Mouse (Mus musculus): Measurements from ENCODE around the gene Ciapin1. TPM values are rescaled to one million over a fixed set of nuclear protein-coding genes. Genes with fewer than 3 reads are reported as not detected.

The Ciapin1 gene
- polyA plus RNA-seq, 1 experiment from 2014 or later: 194 TPM

GRCm38 (mm10) chr8:94778895-94779533 is 59.1 kb downstream of the Ciapin1 start:
- H3K4me3 ChIP-seq: no peak overlapping the region
- 81% methylated on average over 10 of the region's 10 CpGs for WGBS
- peak overlapping the region; percentile 64 for H3K27ac ChIP-seq
- no peak for DNase-seq (ENCODE audit: low spot score)
- H3K4me1 ChIP-seq (replicated peaks): peaks cover 38% of the 10 kb centered on the region
- H3K9me3 ChIP-seq: no peaks in the 10 kb centered on the region
- peaks cover 18% of the 10 kb centered on the region for H3K27me3 ChIP-seq (ENCODE audit: insufficient read depth, poor library complexity, severe bottlenecking)
- H3K36me3 ChIP-seq: no peaks in the 10 kb centered on the region

DNA sequence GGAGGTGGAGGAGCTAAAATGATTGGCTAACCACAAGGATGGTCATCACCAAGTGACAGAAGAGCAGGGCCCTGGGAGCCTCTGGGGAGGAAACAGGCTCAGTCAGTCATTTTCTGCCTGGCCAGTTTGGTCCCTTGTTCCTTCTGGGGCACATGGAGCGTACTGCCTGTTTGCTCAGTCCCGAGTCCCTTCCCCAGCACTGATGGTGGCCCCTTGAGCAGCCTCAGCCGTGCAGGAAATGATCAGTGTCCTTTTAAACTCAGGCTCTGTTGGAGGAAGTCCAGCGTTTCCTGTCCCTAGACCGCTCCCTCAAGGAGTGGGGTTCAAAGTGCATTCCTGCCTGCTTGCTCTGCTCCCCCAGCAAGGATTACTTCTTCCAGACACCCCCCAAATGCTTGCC is 59.7 kb downstream of the Ciapin1 start:
- no peaks in the 10 kb centered on the region for H3K36me3 ChIP-seq
- DNase-seq (ENCODE audit: low spot score): no peak
- WGBS: 72% methylated on average over 5 of the region's 5 CpGs
- H3K4me1 ChIP-seq (replicated peaks): peaks cover 43% of the 10 kb centered on the region
- peak overlapping the region; percentile 64 for H3K27ac ChIP-seq
- no peaks in the 10 kb centered on the region for H3K9me3 ChIP-seq
- H3K4me3 ChIP-seq: no peak overlapping the region
- H3K27me3 ChIP-seq (ENCODE audit: insufficient read depth, poor library complexity, severe bottlenecking): peaks cover 24% of the 10 kb centered on the region

DNA sequence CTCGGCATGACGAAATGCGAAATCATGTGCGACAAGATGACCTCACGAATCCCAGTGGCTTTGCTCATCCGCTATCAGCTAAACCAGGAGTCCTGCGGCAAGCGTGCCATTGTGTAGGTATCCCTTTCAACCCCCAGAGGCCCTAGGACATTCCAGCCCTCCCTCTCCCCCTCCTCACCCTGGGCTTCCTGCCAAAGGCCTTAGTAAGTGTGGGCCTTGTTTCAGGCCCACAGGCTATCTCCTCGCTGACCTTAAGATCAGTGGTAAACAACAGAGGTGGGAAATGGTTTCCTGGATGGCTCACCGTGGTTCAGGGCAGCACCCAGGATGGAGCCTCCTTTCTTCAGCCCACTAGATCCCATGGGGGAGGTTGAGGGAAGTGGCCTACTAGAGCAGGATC is 60.1 kb downstream of the Ciapin1 start:
- Histone ChIP-seq H3K4me1 (replicated peaks) (peaks cover 48% of the 10 kb centered on the region), H3K4me3 (no peak overlapping the region), H3K9me3 (no peaks in the 10 kb centered on the region), H3K27ac (peak overlapping the region; percentile 64), H3K36me3 (no peaks in the 10 kb centered on the region), H3K27me3 (ENCODE audit: insufficient read depth, poor library complexity, severe bottlenecking) (peaks cover 28% of the 10 kb centered on the region)
- 68% methylated on average over 10 of the region's 10 CpGs for WGBS
- no peak for DNase-seq (ENCODE audit: low spot score)

DNA sequence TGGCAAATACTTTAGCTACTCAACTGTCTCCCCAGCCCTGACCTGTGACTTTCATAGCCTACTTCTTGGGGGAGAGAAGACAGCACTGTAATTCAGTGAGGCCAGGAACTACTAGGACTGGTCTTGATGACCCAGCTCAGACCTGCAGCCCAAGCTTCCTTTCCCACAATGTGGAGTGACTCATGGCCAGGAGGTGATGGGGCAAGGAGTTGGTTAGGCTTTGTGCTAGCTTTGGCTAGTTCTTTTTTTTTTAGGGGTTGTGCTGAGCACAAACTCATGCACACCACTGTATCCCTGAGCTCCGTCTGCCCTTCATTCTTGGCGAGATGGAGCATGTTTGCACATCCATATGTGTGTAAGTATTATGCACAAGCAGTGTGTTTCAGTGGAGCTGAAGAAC is 61.8 kb downstream of the Ciapin1 start:
- Histone ChIP-seq H3K4me1 (replicated peaks) (peaks cover 55% of the 10 kb centered on the region), H3K36me3 (no peaks in the 10 kb centered on the region), H3K4me3 (no peak overlapping the region), H3K9me3 (no peaks in the 10 kb centered on the region), H3K27ac (no peak overlapping the region), H3K27me3 (ENCODE audit: insufficient read depth, poor library complexity, severe bottlenecking) (peaks cover 45% of the 10 kb centered on the region)
- 92% methylated on average over 2 of the region's 2 CpGs for WGBS
- DNase-seq (ENCODE audit: low spot score): no peak

- H3K36me3 ChIP-seq: no peaks in the 10 kb centered on the region
- no peak for DNase-seq (ENCODE audit: low spot score)
Observed at GRCm38 (mm10) chr8:94774601-94775000, 63.6 kb downstream of the Ciapin1 start.

DNA sequence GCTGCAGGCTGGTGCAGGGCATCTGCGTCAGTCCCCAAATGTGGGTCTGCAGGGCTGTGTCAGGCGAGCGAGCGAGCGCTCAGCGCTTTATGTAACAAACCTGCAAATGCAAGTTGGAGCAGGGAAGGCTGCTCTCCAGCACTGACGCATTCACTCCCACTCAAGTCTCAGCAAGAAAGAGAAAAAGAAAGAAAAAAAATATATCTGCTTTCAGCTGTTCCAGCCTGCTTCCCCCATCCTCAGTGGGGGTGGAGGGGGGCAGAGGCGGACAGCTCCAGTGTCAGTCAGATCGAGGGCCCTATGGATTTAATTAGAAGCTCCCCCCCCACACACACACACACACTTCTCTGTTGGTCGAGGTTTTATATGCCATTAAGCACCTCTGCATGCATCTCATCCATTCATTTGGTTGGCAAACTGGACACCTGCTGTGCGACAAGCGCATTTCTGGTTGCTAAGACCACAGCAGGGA is 64.4 kb downstream of the Ciapin1 start:
- DNase-seq (ENCODE audit: low spot score): peak; percentile 17
- WGBS: 15% methylated on average over 12 of the region's 12 CpGs

More at GRCm38 (mm10) chr8:94774601-94775000, 63.6 kb downstream of the Ciapin1 start:
- Histone ChIP-seq H3K27me3 (ENCODE audit: insufficient read depth, poor library complexity, severe bottlenecking) (peaks cover 62% of the 10 kb centered on the region), H3K4me3 (no peak overlapping the region), H3K27ac (no peak overlapping the region), H3K4me1 (replicated peaks) (peaks cover 54% of the 10 kb centered on the region), H3K9me3 (no peaks in the 10 kb centered on the region)
- 81% methylated on average over 1 of the region's 1 CpGs for WGBS

DNA sequence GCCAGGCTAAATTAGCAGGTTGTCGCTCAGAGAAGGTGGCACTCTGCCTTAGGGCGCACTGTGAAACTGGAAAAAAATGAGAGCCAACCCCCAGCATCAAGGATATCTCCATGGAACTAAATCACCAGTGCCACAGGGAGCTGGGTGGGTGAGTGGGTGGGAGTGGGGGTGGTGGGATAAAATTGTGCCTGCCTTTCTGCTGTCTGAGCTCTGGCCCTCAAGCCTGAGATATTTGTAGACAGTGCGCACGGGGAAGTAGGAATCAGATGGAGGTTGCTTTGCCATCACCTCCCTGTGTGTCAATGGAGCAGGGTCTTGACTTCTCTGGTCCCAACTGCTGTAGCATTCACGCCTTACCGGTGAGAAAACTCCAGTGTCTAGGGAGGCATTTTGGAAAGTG is 65.1 kb downstream of the Ciapin1 start:
- no peaks in the 10 kb centered on the region for H3K36me3 ChIP-seq
- H3K4me1 ChIP-seq (replicated peaks): peaks cover 40% of the 10 kb centered on the region
- 47% methylated on average over 6 of the region's 6 CpGs for whole genome bisulfite sequencing
- peaks cover 68% of the 10 kb centered on the region for H3K27me3 ChIP-seq (ENCODE audit: insufficient read depth, poor library complexity, severe bottlenecking)
- no peak for DNase-seq (ENCODE audit: low spot score)
- peak overlapping the region; percentile 69 for H3K4me3 ChIP-seq
- H3K9me3 ChIP-seq: no peaks in the 10 kb centered on the region
- H3K27ac ChIP-seq: no peak overlapping the region

More for the DNA sequence above, 64.4 kb downstream of the Ciapin1 start:
- Histone ChIP-seq H3K9me3 (no peaks in the 10 kb centered on the region), H3K36me3 (no peaks in the 10 kb centered on the region), H3K4me3 (peak overlapping the region; percentile 69), H3K27ac (no peak overlapping the region; the same call in 1 of the 2 replicates), H3K27me3 (ENCODE audit: insufficient read depth, poor library complexity, severe bottlenecking) (peaks cover 68% of the 10 kb centered on the region), H3K4me1 (replicated peaks) (peaks cover 46% of the 10 kb centered on the region)

DNA sequence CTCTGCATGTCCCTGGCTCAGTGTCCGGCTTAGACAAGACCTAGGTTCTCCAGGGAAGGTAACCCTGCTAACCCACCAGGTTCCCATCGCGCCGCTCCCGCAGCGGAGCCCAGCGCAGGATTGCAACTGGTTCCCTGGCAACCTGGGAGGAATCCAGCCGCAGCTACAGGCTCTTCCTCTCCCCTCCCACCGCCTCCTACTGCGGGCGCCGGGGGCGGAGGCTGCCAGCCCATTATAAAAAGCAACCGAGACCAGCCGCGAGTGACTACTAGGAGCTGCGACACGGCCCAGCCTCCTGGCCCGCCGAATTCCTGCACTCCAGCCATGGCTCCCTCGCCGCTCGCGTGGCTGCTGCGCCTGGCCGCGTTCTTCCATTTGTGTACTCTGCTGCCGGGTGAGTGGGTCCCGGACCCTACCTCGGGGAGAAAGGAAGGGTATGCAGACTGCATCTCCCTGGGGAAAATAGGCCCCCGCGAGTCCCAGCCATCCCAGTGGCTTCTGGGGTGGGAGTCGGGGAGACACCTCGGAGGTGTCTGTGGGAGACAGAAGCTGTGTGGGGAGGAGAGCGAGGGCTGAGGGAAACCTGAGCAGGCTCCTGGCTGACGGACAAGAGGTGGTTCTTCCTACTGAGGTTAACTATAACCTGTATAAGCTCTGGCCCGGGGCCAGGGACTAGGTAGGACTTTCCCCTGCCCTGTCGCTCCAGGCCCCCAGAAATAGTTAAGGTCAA is 66.1 kb downstream of the Ciapin1 start, which contains the start of gene Cx3cl1:
TSS of gene Cx3cl1 (plus strand) at position 69 of the 730 bp plus-strand sequence.
- Histone ChIP-seq H3K27me3 (ENCODE audit: insufficient read depth, poor library complexity, severe bottlenecking) (peaks cover 68% of the 10 kb centered on the region), H3K4me1 (replicated peaks) (peaks cover 34% of the 10 kb centered on the region), H3K36me3 (no peaks in the 10 kb centered on the region), H3K9me3 (no peaks in the 10 kb centered on the region), H3K27ac (peak within 1 kb of the TSS; percentile 88), H3K4me3 (peak within 1 kb of the TSS; percentile 69)
- peak; percentile 85 for DNase-seq (ENCODE audit: low spot score)
- WGBS: under 1% methylated on average over 38 of the region's 38 CpGs

- no peaks in the 10 kb centered on the region for H3K9me3 ChIP-seq
- H3K36me3 ChIP-seq: no peaks in the 10 kb centered on the region
- WGBS: 71% methylated on average over 6 of the region's 6 CpGs
- H3K27me3 ChIP-seq (ENCODE audit: insufficient read depth, poor library complexity, severe bottlenecking): peaks cover 63% of the 10 kb centered on the region
- no peak for DNase-seq (ENCODE audit: low spot score)
- H3K27ac ChIP-seq: peak overlapping the region; percentile 88; the same call in 1 of the 2 replicates
- no peak overlapping the region for H3K4me3 ChIP-seq
- peaks cover 34% of the 10 kb centered on the region for H3K4me1 ChIP-seq (replicated peaks)
Observed at GRCm38 (mm10) chr8:94770945-94771344, 67.2 kb downstream of the Ciapin1 start.

Other genes starting within 250 kb of the Ciapin1 start
- 41.8 and 42.7 TPM in 2 replicates for gene Rspry1, start 236.4 kb downstream of the Ciapin1 start, polyA plus RNA-seq (2016; fragmentation: Nextera tagmentation; extraction: Ambion mirVana)
- gene Fam192a, start 236.4 kb downstream of the Ciapin1 start, polyA plus RNA-seq (2016; fragmentation: Nextera tagmentation; extraction: Ambion mirVana): 82.4 and 86.2 TPM in 2 replicates
- 205 and 217 TPM in 2 replicates for gene Arl2bp, start 171.8 kb downstream of the Ciapin1 start, polyA plus RNA-seq (2016; fragmentation: Nextera tagmentation; extraction: Ambion mirVana)
- 0.15 and 0.21 TPM in 2 replicates for gene Pllp, start 142.1 kb downstream of the Ciapin1 start, polyA plus RNA-seq (2016; fragmentation: Nextera tagmentation; extraction: Ambion mirVana)
- not detected in 2 replicates for gene Ccl22, start 92.8 kb downstream of the Ciapin1 start, polyA plus RNA-seq (2016; fragmentation: Nextera tagmentation; extraction: Ambion mirVana)
- 12.2 and 13.3 TPM in 2 replicates for gene Cx3cl1, start 66.3 kb downstream of the Ciapin1 start, polyA plus RNA-seq (2016; fragmentation: Nextera tagmentation; extraction: Ambion mirVana)
- gene Ccl17, start 27.9 kb downstream of the Ciapin1 start, polyA plus RNA-seq (2016; fragmentation: Nextera tagmentation; extraction: Ambion mirVana): not detected in 2 replicates
- 52.2 and 52.3 TPM in 2 replicates for gene Coq9, start within 50 bp of the Ciapin1 start, polyA plus RNA-seq (2016; fragmentation: Nextera tagmentation; extraction: Ambion mirVana)
- gene Polr2c, start 19.1 kb upstream of the Ciapin1 start, polyA plus RNA-seq (2016; fragmentation: Nextera tagmentation; extraction: Ambion mirVana): 154 and 169 TPM in 2 replicates
- gene Dok4, start 38.0 kb upstream of the Ciapin1 start, polyA plus RNA-seq (2016; fragmentation: Nextera tagmentation; extraction: Ambion mirVana): 14.6 and 16.9 TPM in 2 replicates
- 15.7 and 17.5 TPM in 2 replicates for gene Ccdc102a, start 79.7 kb upstream of the Ciapin1 start, polyA plus RNA-seq (2016; fragmentation: Nextera tagmentation; extraction: Ambion mirVana)
- gene Adgrg5, start 85.3 kb upstream of the Ciapin1 start, polyA plus RNA-seq (2016; fragmentation: Nextera tagmentation; extraction: Ambion mirVana): 0.22 and 0.68 TPM in 2 replicates
- gene Adgrg1, start 136.4 kb upstream of the Ciapin1 start, polyA plus RNA-seq (2016; fragmentation: Nextera tagmentation; extraction: Ambion mirVana): 101 and 186 TPM in 2 replicates
- 3.2 and 3.5 TPM in 2 replicates for gene Adgrg3, start 179.3 kb upstream of the Ciapin1 start, polyA plus RNA-seq (2016; fragmentation: Nextera tagmentation; extraction: Ambion mirVana)
- gene Drc7, start 216.7 kb upstream of the Ciapin1 start, polyA plus RNA-seq (2016; fragmentation: Nextera tagmentation; extraction: Ambion mirVana): 0.68 and 0.88 TPM in 2 replicates
- 37.7 and 41.6 TPM in 2 replicates for gene Katnb1, start 242.8 kb upstream of the Ciapin1 start, polyA plus RNA-seq (2016; fragmentation: Nextera tagmentation; extraction: Ambion mirVana)